Mouse (Mus musculus) ES-Bruce4 (cell line): ENCODE measurements at regions not wholly inside any gene's neighbourhood (a gene's known extent, or its start where the extent isn't known, plus 50 kb on each side); places are given as distances from the start of the nearest gene placed in this dataset.

Source experiments
- H3K27ac ChIP-seq: 2 replicates; pipeline ENCODE4 v1.5.1; 2012; ENCODE audit warnings: low read length, inconsistent platforms; ENCODE audit not compliant: insufficient read depth
- H3K27me3 ChIP-seq: 2 replicates; pipeline ENCODE4 v1.6.1; 2012; ENCODE audit warnings: mild to moderate bottlenecking, low read length, inconsistent platforms; ENCODE audit not compliant: control insufficient read depth, poor library complexity, insufficient read depth, severe bottlenecking
- H3K36me3 ChIP-seq: 2 replicates; pipeline ENCODE4 v1.6.1; 2012; ENCODE audit warnings: inconsistent platforms, mild to moderate bottlenecking, low read length, moderate library complexity; ENCODE audit not compliant: control insufficient read depth, poor library complexity, insufficient read depth, severe bottlenecking
- H3K4me1 ChIP-seq: one replicate; pipeline ENCODE4 v1.8.1; 2011; ENCODE audit warnings: low read length; ENCODE audit not compliant: control insufficient read depth, insufficient read depth
- H3K4me3 ChIP-seq: 2 replicates; pipeline ENCODE4 v1.5.1; 2011; ENCODE audit warnings: low read depth, mild to moderate bottlenecking, low read length
- H3K9ac ChIP-seq: 2 replicates; pipeline ENCODE4 v1.6.1; 2012; ENCODE audit warnings: low read depth, mild to moderate bottlenecking, inconsistent platforms; ENCODE audit not compliant: poor library complexity, severe bottlenecking
- H3K9me3 ChIP-seq: replicated peaks from 2 replicates; pipeline ENCODE4 v1.6.1; 2012; ENCODE audit warnings: mild to moderate bottlenecking, low read length, inconsistent platforms; ENCODE audit not compliant: control insufficient read depth, poor library complexity, insufficient read depth, severe bottlenecking
- CTCF ChIP-seq: IDR thresholded peaks from one replicate; pipeline ENCODE4 v1.8.1; 2011; ENCODE audit warnings: low read depth, low read length
- EP300 ChIP-seq: IDR thresholded peaks from 2 replicates; pipeline ENCODE4 v1.6.1; 2011; ENCODE audit warnings: low read depth, low read length; ENCODE audit not compliant: insufficient read depth
- POLR2A ChIP-seq: IDR thresholded peaks from one replicate; pipeline ENCODE4 v1.8.1; 2011; ENCODE audit warnings: low read length; ENCODE audit not compliant: insufficient read depth

GRCm38 (mm10) chr3:21218936-21219335, 852.0 kb upstream of the Agtr1b start:
- no peaks in the 10 kb centered on the region for H3K9me3 ChIP-seq
- H3K36me3 ChIP-seq, result no peaks in the 10 kb centered on the region
- no peaks in the 10 kb centered on the region for H3K4me1 ChIP-seq
- no peak overlapping the region for H3K4me3 ChIP-seq
- TF ChIP-seq EP300, result no peak
- no peak for TF ChIP-seq POLR2A
- no peak for TF ChIP-seq CTCF
- no peak overlapping the region for H3K27ac ChIP-seq
- H3K9ac ChIP-seq, result no peak overlapping the region
- H3K27me3 ChIP-seq, result no peaks in the 10 kb centered on the region

- Histone ChIP-seq H3K27me3 (no peaks in the 10 kb centered on the region), H3K4me3 (no peak overlapping the region), H3K9me3 (no peaks in the 10 kb centered on the region; the same call in 1 of the 2 replicates), H3K36me3 (no peaks in the 10 kb centered on the region), H3K27ac (no peak overlapping the region), H3K9ac (no peak overlapping the region), H3K4me1 (no peaks in the 10 kb centered on the region)
- TF ChIP-seq POLR2A (no peak), CTCF (no peak)
These were observed 835.3 kb upstream of the Tbl1xr1 start for GRCm38 (mm10) chr3:21241184-21241583.

GRCm38 (mm10) chr3:21256129-21256760, 820.2 kb upstream of the Tbl1xr1 start:
- Histone ChIP-seq H3K36me3 (no peaks in the 10 kb centered on the region), H3K4me1 (no peaks in the 10 kb centered on the region), H3K27ac (no peak overlapping the region), H3K9me3 (no peaks in the 10 kb centered on the region), H3K4me3 (no peak overlapping the region), H3K9ac (no peak overlapping the region), H3K27me3 (no peaks in the 10 kb centered on the region)
- TF ChIP-seq EP300 (no peak), CTCF (no peak), POLR2A (no peak)

GRCm38 (mm10) chr3:21263317-21263716, 813.1 kb upstream of the Tbl1xr1 start:
- Histone ChIP-seq H3K9me3 (no peaks in the 10 kb centered on the region), H3K27me3 (peaks cover 1% of the 10 kb centered on the region; the same call in 1 of the 2 replicates), H3K27ac (no peak overlapping the region), H3K4me1 (no peaks in the 10 kb centered on the region), H3K9ac (no peak overlapping the region), H3K36me3 (no peaks in the 10 kb centered on the region), H3K4me3 (no peak overlapping the region)
- TF ChIP-seq CTCF (no peak), POLR2A (no peak)

GRCm38 (mm10) chr3:21265491-21265890, 811.0 kb upstream of the Tbl1xr1 start:
- peaks cover 1% of the 10 kb centered on the region; the same call in 1 of the 2 replicates for H3K27me3 ChIP-seq
- no peaks in the 10 kb centered on the region for H3K9me3 ChIP-seq
- TF ChIP-seq EP300 (no peak), CTCF (no peak), POLR2A (no peak)
- no peak overlapping the region for H3K9ac ChIP-seq
- no peak overlapping the region for H3K4me3 ChIP-seq
- no peaks in the 10 kb centered on the region for H3K4me1 ChIP-seq
- no peak overlapping the region for H3K27ac ChIP-seq
- no peaks in the 10 kb centered on the region for H3K36me3 ChIP-seq

- no peaks in the 10 kb centered on the region for H3K9me3 ChIP-seq
- H3K4me1 ChIP-seq, result no peaks in the 10 kb centered on the region
- H3K27ac ChIP-seq, result no peak overlapping the region
- H3K27me3 ChIP-seq, result peaks cover 1% of the 10 kb centered on the region; the same call in 1 of the 2 replicates
- no peak overlapping the region for H3K9ac ChIP-seq
- H3K36me3 ChIP-seq, result no peaks in the 10 kb centered on the region
- TF ChIP-seq POLR2A (no peak), EP300 (no peak), CTCF (no peak)
- no peak overlapping the region for H3K4me3 ChIP-seq
These were observed 807.9 kb upstream of the Tbl1xr1 start for GRCm38 (mm10) chr3:21268429-21269129.
